Mouse (Mus musculus): ENCODE measurements around the gene Pimreg.

- TF ChIP-seq CTCF (IDR thresholded peaks at IDR 0.05; ENCODE audit: low read depth, low read length) (no peak), POLR2A (IDR thresholded peaks at IDR 0.05; ENCODE audit: extremely low read depth, insufficient read depth, low read length) (no peak)
These were observed 29.9 kb upstream of the Pimreg start for GRCm38 (mm10) chr11:72011955-72012354.
